Mouse (Mus musculus) heart, postnatal 0 days (tissue): ENCODE data around the gene Pilrb2.

ENCODE experiments used
- CTCF ChIP-seq: IDR thresholded peaks from 2 replicates; pipeline ENCODE4 v1.5.1; 2016; ENCODE audit warnings: antibody characterized with exemption, control low read depth, low read depth
- EP300 ChIP-seq: IDR thresholded peaks from 2 replicates; pipeline ENCODE4 v1.6.1; 2016; ENCODE audit warnings: antibody characterized with exemption, low read depth

DNA sequence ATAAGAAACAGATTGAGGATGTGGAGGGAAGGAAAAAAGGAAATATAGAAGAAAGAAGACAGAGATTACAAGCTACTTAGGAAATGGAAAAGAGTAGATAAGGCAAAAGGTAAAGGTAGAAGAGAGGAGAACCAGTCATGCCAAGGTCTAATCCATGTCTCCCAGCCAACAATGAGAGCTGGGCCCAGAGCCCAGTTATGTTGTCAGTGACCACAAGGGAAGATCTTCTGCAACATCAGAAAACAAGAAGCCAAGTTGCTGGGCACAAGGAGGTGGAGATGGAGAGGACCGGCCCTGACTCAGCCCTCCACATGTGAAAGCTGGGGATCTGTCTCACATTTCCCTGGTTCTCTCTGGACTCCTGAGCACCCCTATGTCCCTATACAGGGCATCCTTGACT, 16.1 kb upstream of the Pilrb2 start:
- TF ChIP-seq CTCF (no peak), EP300 (no peak)
